Mouse (Mus musculus): ENCODE measurements around the gene Adh7. TPM values are rescaled to one million over a fixed set of nuclear protein-coding genes. Genes with fewer than 3 reads are reported as not detected.

Adh7 gene
- polyA plus RNA-seq, 1 experiment from 2014 or later: not detected

Other genes starting within 250 kb of the Adh7 start
- 14.8 and 15.1 TPM in 2 replicates for gene Dapp1, start 236.2 kb upstream of the Adh7 start, polyA plus RNA-seq (2016; fragmentation: Nextera tagmentation; extraction: Ambion mirVana)
- gene 1110002E22Rik, start 152.7 kb upstream of the Adh7 start, polyA plus RNA-seq (2016; fragmentation: Nextera tagmentation; extraction: Ambion mirVana): 12.1 and 12.4 TPM in 2 replicates
- 0.27 and 0.73 TPM in 2 replicates for gene Gm5105, start 150.4 kb upstream of the Adh7 start, polyA plus RNA-seq (2016; fragmentation: Nextera tagmentation; extraction: Ambion mirVana)
- 12.8 and 14.5 TPM in 2 replicates for gene Trmt10a, start 74.3 kb upstream of the Adh7 start, polyA plus RNA-seq (2016; fragmentation: Nextera tagmentation; extraction: Ambion mirVana)
- 8.4 and 9.0 TPM in 2 replicates for gene Mttp, start 72.8 kb upstream of the Adh7 start, polyA plus RNA-seq (2016; fragmentation: Nextera tagmentation; extraction: Ambion mirVana)
- not detected in 2 replicates for gene 4930579F01Rik, start 23.9 kb upstream of the Adh7 start, polyA plus RNA-seq (2016; fragmentation: Nextera tagmentation; extraction: Ambion mirVana)
- gene Adh1, start 43.2 kb downstream of the Adh7 start, polyA plus RNA-seq (2016; fragmentation: Nextera tagmentation; extraction: Ambion mirVana): 1.4 and 1.6 TPM in 2 replicates
- not detected in 2 replicates for gene Adh6a, start 95.5 kb downstream of the Adh7 start, polyA plus RNA-seq (2016; fragmentation: Nextera tagmentation; extraction: Ambion mirVana)
- 2.5 and 2.6 TPM in 2 replicates for gene Adh6b, start 124.0 kb downstream of the Adh7 start, polyA plus RNA-seq (2016; fragmentation: Nextera tagmentation; extraction: Ambion mirVana)
- not detected in 2 replicates for gene Adh4, start 197.7 kb downstream of the Adh7 start, polyA plus RNA-seq (2016; fragmentation: Nextera tagmentation; extraction: Ambion mirVana)
- gene Adh5, start 225.3 kb downstream of the Adh7 start, polyA plus RNA-seq (2016; fragmentation: Nextera tagmentation; extraction: Ambion mirVana): 153 and 159 TPM in 2 replicates